Mouse (Mus musculus) lung, postnatal 0 days (tissue): Measurements from ENCODE around the gene Trpv3.

Source experiments
- CTCF ChIP-seq: IDR thresholded peaks from 2 replicates; pipeline ENCODE4 v1.5.1; 2016; ENCODE audit warnings: antibody characterized with exemption, mild to moderate bottlenecking
- EP300 ChIP-seq: IDR thresholded peaks from 2 replicates; pipeline ENCODE4 v1.6.1; 2016; ENCODE audit warnings: antibody characterized with exemption, mild to moderate bottlenecking, control low read depth

GRCm38 (mm10) chr11:73281528-73282027 is 14.4 kb downstream of the Trpv3 start:
- TF ChIP-seq EP300 (no peak), CTCF (peak; percentile 63)
